Mouse (Mus musculus) heart, adult 2 months (tissue): ENCODE data around the gene Pacs1.

ENCODE experiments used
- CTCF ChIP-seq: fragments of 200-600 bp; IDR thresholded peaks from 2 replicates; pipeline ENCODE4 v1.8.1; 2022; ENCODE audit warnings: antibody characterized with exemption, mild to moderate bottlenecking, moderate library complexity
- EP300 ChIP-seq: fragments of 200-500 bp; IDR thresholded peaks from 2 replicates; pipeline ENCODE4 v1.6.1; 2011; ENCODE audit warnings: low read depth, low read length, control low read depth; ENCODE audit not compliant: insufficient read depth
- POLR2A ChIP-seq: fragments of 200-500 bp; IDR thresholded peaks from 2 replicates; pipeline ENCODE4 v1.6.1; 2011; ENCODE audit warnings: mild to moderate bottlenecking, low read depth, low read length, control low read depth; ENCODE audit not compliant: insufficient read depth

- TF ChIP-seq CTCF (no peak), POLR2A (no peak), EP300 (no peak)
Observed at GRCm38 (mm10) chr19:5272326-5272795, 558 bp downstream of the Pacs1 start.
